Mouse (Mus musculus): ENCODE measurements around the gene Ndufs6. TPM values are rescaled to one million over a fixed set of nuclear protein-coding genes. Genes with fewer than 3 reads are reported as not detected.

The Ndufs6 gene
- total and polyA plus RNA-seq, 3 experiments = 266 to 276 TPM; not detected in 1

DNA sequence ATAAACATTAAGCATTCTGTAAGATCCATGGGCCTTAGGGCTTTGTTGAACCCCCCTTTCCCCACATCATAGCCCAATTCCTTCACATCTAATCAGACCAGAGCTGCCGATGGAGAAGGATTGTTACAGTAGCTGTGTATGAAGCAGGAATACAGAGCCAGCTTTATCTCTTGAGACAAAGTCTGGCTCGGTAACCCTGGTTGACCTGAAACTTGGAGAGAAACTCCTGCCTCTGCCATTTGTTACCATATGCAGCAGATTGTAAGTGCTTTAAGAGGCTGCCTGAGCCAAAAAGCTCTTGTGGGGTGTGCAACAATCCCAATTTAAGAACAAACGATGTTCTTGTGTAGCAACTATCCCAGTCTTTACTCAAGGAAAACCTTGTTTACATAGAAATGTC is 3.4 kb upstream of the Ndufs6 start:
- Histone ChIP-seq H3K4me1 (ENCODE audit: control insufficient read depth in 1 of 2, insufficient read depth in 2 of 2, low read length in 2 of 2) (peaks cover 0 to 9% of the 10 kb centered on the region in 2 experiments; a peak in 3 of 4 replicates), H3K79me2 (ENCODE audit: control insufficient read depth, insufficient read depth, low read length, poor library complexity) (peaks cover 19% of the 10 kb centered on the region), H3K27ac (ENCODE audit: control insufficient read depth, low read depth, low read length) (peak overlapping the region; percentile 55; the same call in 1 of the 2 replicates), H3K9ac (ENCODE audit: control insufficient read depth, low read depth, low read length, poor library complexity, severe bottlenecking) (peak overlapping the region; percentile 93), H3K9me3 (replicated peaks; ENCODE audit: insufficient read depth, low read length) (no peaks in the 10 kb centered on the region), H3K36me3 (ENCODE audit: control insufficient read depth in 1 of 2, insufficient read depth in 2 of 2, low read length in 2 of 2) (peaks cover 0 to 24% of the 10 kb centered on the region in 2 experiments; a peak in 3 of 4 replicates), H3K4me3 (ENCODE audit: control insufficient read depth in 1 of 2, insufficient read depth in 1 of 2, low read depth in 2 of 2, low read length in 2 of 2) (peak overlapping the region; percentile 92 to 93), H3K27me3 (ENCODE audit: control insufficient read depth in 1 of 2, insufficient read depth in 2 of 2, low read length in 2 of 2) (no peaks in the 10 kb centered on the region)
- no peak for TF ChIP-seq MAX (IDR thresholded peaks at IDR 0.05; ENCODE audit: low read length)
- TF ChIP-seq MAZ (IDR thresholded peaks at IDR 0.05; ENCODE audit: low read depth, low read length) = no peak
- no peak for TF ChIP-seq E2F4 (IDR thresholded peaks at IDR 0.05; ENCODE audit: borderline replicate concordance, low read depth, low read length)
- TF ChIP-seq GABPA (IDR thresholded peaks at IDR 0.05; ENCODE audit: low read depth, low read length) = no peak
- no peak for TF ChIP-seq EP300 (IDR thresholded peaks at IDR 0.05; ENCODE audit: low read depth in 1 of 2, low read length in 2 of 2)
- TF ChIP-seq RCOR1 (IDR thresholded peaks at IDR 0.05; ENCODE audit: low read depth, low read length) = no peak
- TF ChIP-seq TAL1 (IDR thresholded peaks at IDR 0.05; ENCODE audit: low read length) = no peak
- no peak for TF ChIP-seq USF1 (IDR thresholded peaks at IDR 0.05; ENCODE audit: low read depth, low read length)
- no peak for TF ChIP-seq CHD2 (IDR thresholded peaks at IDR 0.05; ENCODE audit: low read length)
- TF ChIP-seq NRF1 (IDR thresholded peaks at IDR 0.05; ENCODE audit: insufficient read depth, low read depth, low read length, poor library complexity, severe bottlenecking) = no peak
- TF ChIP-seq MEF2A (IDR thresholded peaks at IDR 0.05; ENCODE audit: extremely low read depth, insufficient replicate concordance, low read depth, low read length, poor library complexity, severe bottlenecking) = no peak
- TF ChIP-seq USF2 (IDR thresholded peaks at IDR 0.05; ENCODE audit: borderline replicate concordance in 1 of 2, insufficient read depth in 1 of 2, low read depth in 1 of 2, low read length in 2 of 2) = no peak
- TF ChIP-seq ZMIZ1 (IDR thresholded peaks at IDR 0.05; ENCODE audit: low read depth, low read length) = no peak
- no peak for TF ChIP-seq BHLHE40 (IDR thresholded peaks at IDR 0.05; ENCODE audit: borderline replicate concordance, low read depth, low read length)
- no peak for TF ChIP-seq RAD21 (IDR thresholded peaks at IDR 0.05; ENCODE audit: low read depth, low read length)
- no peak for TF ChIP-seq JUND (IDR thresholded peaks at IDR 0.05; ENCODE audit: low read depth, low read length)
- TF ChIP-seq TBP (IDR thresholded peaks at IDR 0.05; ENCODE audit: low read depth, low read length) = no peak
- no peak for TF ChIP-seq HCFC1 (IDR thresholded peaks at IDR 0.05; ENCODE audit: low read depth, low read length)
- peak; percentile 43 for DNase-seq (ENCODE audit: low read depth, low spot score)

DNA sequence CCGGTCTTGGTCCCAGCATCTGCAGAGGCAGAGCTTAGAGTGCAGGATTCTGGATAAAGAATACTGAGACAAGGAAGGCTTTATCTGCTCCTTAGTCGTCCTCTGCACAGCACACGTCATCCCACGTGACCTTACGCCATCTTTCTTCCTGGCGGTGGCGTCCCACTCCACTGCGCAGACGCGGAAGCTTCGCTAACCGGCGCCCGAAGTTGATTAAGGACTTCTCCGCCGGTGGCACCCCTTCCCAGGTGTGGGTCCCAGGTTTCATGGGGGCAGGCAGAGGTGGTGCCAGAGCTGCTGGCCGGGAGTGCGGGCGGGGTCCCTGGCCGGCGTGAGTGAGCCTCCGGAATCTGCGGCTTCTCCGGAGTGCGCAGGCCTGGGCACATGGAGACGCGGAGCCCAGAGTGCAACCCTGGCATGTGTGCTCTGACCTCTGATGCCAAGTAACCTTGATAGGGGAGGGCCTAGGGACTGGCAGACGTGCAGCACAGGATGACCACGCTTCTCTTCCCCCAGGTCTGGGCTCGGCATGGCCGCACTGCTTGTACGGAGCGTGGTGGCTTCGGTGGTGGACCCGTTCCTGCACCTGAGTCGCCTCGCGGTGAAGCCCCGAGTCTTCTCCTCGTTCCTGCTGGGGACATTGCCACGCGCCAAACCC is 2.6 kb upstream of the Ndufs6 start:
- peak; percentile 95 for DNase-seq (ENCODE audit: low read depth, low spot score)
- Histone ChIP-seq H3K36me3 (ENCODE audit: control insufficient read depth in 1 of 2, insufficient read depth in 2 of 2, low read length in 2 of 2) (peaks cover 0 to 28% of the 10 kb centered on the region in 2 experiments; a peak in 3 of 4 replicates), H3K27me3 (ENCODE audit: control insufficient read depth in 1 of 2, insufficient read depth in 2 of 2, low read length in 2 of 2) (no peaks in the 10 kb centered on the region), H3K4me3 (ENCODE audit: control insufficient read depth in 1 of 2, insufficient read depth in 1 of 2, low read depth in 2 of 2, low read length in 2 of 2) (peak overlapping the region; percentile 92 to 93), H3K27ac (ENCODE audit: control insufficient read depth, low read depth, low read length) (peak overlapping the region; percentile 55), H3K9me3 (replicated peaks; ENCODE audit: insufficient read depth, low read length) (no peaks in the 10 kb centered on the region), H3K9ac (ENCODE audit: control insufficient read depth, low read depth, low read length, poor library complexity, severe bottlenecking) (peak overlapping the region; percentile 93), H3K4me1 (ENCODE audit: control insufficient read depth in 1 of 2, insufficient read depth in 2 of 2, low read length in 2 of 2) (peaks cover 0 to 9% of the 10 kb centered on the region in 2 experiments; a peak in 3 of 4 replicates), H3K79me2 (ENCODE audit: control insufficient read depth, insufficient read depth, low read length, poor library complexity) (peaks cover 22% of the 10 kb centered on the region)
- TF ChIP-seq NELFE (IDR thresholded peaks at IDR 0.05; ENCODE audit: low read depth, low read length) = peak; percentile 92
- TF ChIP-seq ELF1 (IDR thresholded peaks at IDR 0.05; ENCODE audit: low read depth, low read length) = peak; percentile 98
- TF ChIP-seq JUND (IDR thresholded peaks at IDR 0.05; ENCODE audit: low read depth, low read length) = no peak
- peak; percentile 98 for TF ChIP-seq HCFC1 (IDR thresholded peaks at IDR 0.05; ENCODE audit: low read depth, low read length)
- no peak for TF ChIP-seq MAFK (IDR thresholded peaks at IDR 0.05; ENCODE audit: borderline replicate concordance, low read depth, low read length)
- TF ChIP-seq ZC3H11A (IDR thresholded peaks at IDR 0.05; ENCODE audit: low read depth, low read length) = no peak
- peak in 1 of 2 experiments; percentile 54; a peak in 2 of 4 replicates for TF ChIP-seq EP300 (IDR thresholded peaks at IDR 0.05; ENCODE audit: low read depth in 1 of 2, low read length in 2 of 2)
- TF ChIP-seq ETS1 (IDR thresholded peaks at IDR 0.05; ENCODE audit: low read depth, low read length) = peak; percentile 75
- TF ChIP-seq MAX (IDR thresholded peaks at IDR 0.05; ENCODE audit: low read length) = peak; percentile 91
- TF ChIP-seq TCF12 (IDR thresholded peaks at IDR 0.05; ENCODE audit: low read depth, low read length) = peak; percentile 67
- TF ChIP-seq USF1 (IDR thresholded peaks at IDR 0.05; ENCODE audit: low read depth, low read length) = peak; percentile 99
- no peak for TF ChIP-seq UBTF (IDR thresholded peaks at IDR 0.05; ENCODE audit: borderline replicate concordance, insufficient read depth, low read depth, low read length)
- no peak for TF ChIP-seq CTCF (IDR thresholded peaks at IDR 0.05 in 2 of 3, conservative IDR thresholded peaks at IDR 0.05 in 1 of 3; ENCODE audit: control insufficient read depth in 1 of 3, insufficient read depth in 1 of 3, low read depth in 2 of 3, low read length in 3 of 3, poor library complexity in 1 of 3, severe bottlenecking in 1 of 3)
- peak; percentile 82 for TF ChIP-seq POLR2AphosphoS2 (IDR thresholded peaks at IDR 0.05; ENCODE audit: low read length)
- TF ChIP-seq ZMIZ1 (IDR thresholded peaks at IDR 0.05; ENCODE audit: low read depth, low read length) = peak; percentile 85
- TF ChIP-seq CHD2 (IDR thresholded peaks at IDR 0.05; ENCODE audit: low read length) = no peak
- TF ChIP-seq KAT2A (conservative IDR thresholded peaks at IDR 0.05; ENCODE audit: low read depth, low read length) = peak; percentile 89
- no peak for TF ChIP-seq GABPA (IDR thresholded peaks at IDR 0.05; ENCODE audit: low read depth, low read length)
